Mouse (Mus musculus): ENCODE results near the gene Gfod2. TPM values are rescaled to one million over a fixed set of nuclear protein-coding genes. Genes with fewer than 3 reads are reported as not detected.

Gene Gfod2
- 19.2 and 21.0 TPM in 2 replicates for polyA plus RNA-seq (2015; fragmentation: Nextera tagmentation; extraction: Ambion mirVana)

- no peaks in the 10 kb centered on the region for H3K9me3 ChIP-seq (replicated peaks; ENCODE audit: low read length)
Observed at GRCm38 (mm10) chr8:105758277-105759108, at the start of gene Gfod2. Gfod2 (minus strand) TSS chr8:105758664.

GRCm38 (mm10) chr8:105807766-105808165, 49.3 kb upstream of the Gfod2 start:
- Histone ChIP-seq H3K9ac (ENCODE audit: low read depth, low read length) (no peak overlapping the region), H3K9me3 (replicated peaks; ENCODE audit: low read length) (no peaks in the 10 kb centered on the region), H3K4me3 (replicated peaks; ENCODE audit: low read depth, low read length) (no peak overlapping the region), H3K36me3 (ENCODE audit: insufficient read depth, low read length) (no peaks in the 10 kb centered on the region), H3K4me2 (ENCODE audit: low read length) (no peak overlapping the region), H3K4me1 (replicated peaks; ENCODE audit: insufficient read depth, low read length) (0 out of 2 replicates have a peak, but pooled peaks cover 6% of the 10 kb centered on the region), H3K27me3 (ENCODE audit: insufficient read depth, low read length) (no peaks in the 10 kb centered on the region), H3K27ac (peak overlapping the region; percentile 0; the same call in 1 of the 2 replicates)
- TF ChIP-seq CTCF (IDR thresholded peaks at IDR 0.05; ENCODE audit: low read depth) = no peak
- 50% methylated on average over 5 of the region's 5 CpGs for WGBS
- DNase-seq (ENCODE audit: low spot score) (peak; percentile 29), ATAC-seq (replicated peaks; ENCODE audit: low FRiP score, low read depth) (no peak)

More at GRCm38 (mm10) chr8:105758277-105759108, at the start of gene Gfod2:
- ATAC-seq (replicated peaks; ENCODE audit: low FRiP score, low read depth) (peak; percentile 97), DNase-seq (ENCODE audit: low spot score) (peak; percentile 98)
- H3K4me1 ChIP-seq (replicated peaks; ENCODE audit: insufficient read depth, low read length) = 0 out of 2 replicates have a peak, but pooled peaks cover 6% of the 10 kb centered on the region
- peak within 1 kb of the TSS; percentile 90 for H3K4me3 ChIP-seq (replicated peaks; ENCODE audit: low read depth, low read length)
- H3K36me3 ChIP-seq (ENCODE audit: insufficient read depth, low read length) = no peaks in the 10 kb centered on the region
- H3K4me2 ChIP-seq (ENCODE audit: low read length) = peak within 1 kb of the TSS; percentile 69
- peak within 1 kb of the TSS; percentile 66 for H3K9ac ChIP-seq (ENCODE audit: low read depth, low read length)
- peak; percentile 37 for TF ChIP-seq CTCF (IDR thresholded peaks at IDR 0.05; ENCODE audit: low read depth)
- H3K27me3 ChIP-seq (ENCODE audit: insufficient read depth, low read length) = no peaks in the 10 kb centered on the region
- WGBS = 3% methylated on average over 55 of the region's 57 CpGs
- H3K27ac ChIP-seq = peak within 1 kb of the TSS; percentile 85

DNA sequence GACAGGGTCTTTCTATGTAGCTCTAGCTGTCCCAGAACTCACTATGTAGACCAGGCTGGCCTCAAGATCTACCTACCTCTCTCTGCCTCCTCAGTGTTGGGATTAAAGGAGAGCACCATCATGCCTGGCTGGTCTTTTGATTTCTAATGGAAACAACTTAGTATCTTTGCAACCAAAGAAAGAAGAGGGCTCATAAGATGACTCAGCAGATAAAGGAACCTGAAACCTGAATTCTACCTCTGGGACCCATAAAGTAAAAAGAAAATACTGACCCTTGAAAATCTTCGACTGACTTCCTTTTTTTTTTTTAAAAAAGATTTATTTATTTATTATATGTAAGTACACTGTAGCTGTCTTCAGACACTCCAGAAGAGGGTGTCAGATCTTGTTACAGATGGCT, 47.5 kb upstream of the Gfod2 start:
- Histone ChIP-seq H3K4me1 (replicated peaks; ENCODE audit: insufficient read depth, low read length) (0 out of 2 replicates have a peak, but pooled peaks cover 6% of the 10 kb centered on the region), H3K36me3 (ENCODE audit: insufficient read depth, low read length) (no peaks in the 10 kb centered on the region), H3K9me3 (replicated peaks; ENCODE audit: low read length) (no peaks in the 10 kb centered on the region), H3K4me3 (replicated peaks; ENCODE audit: low read depth, low read length) (no peak overlapping the region), H3K4me2 (ENCODE audit: low read length) (no peak overlapping the region), H3K27me3 (ENCODE audit: insufficient read depth, low read length) (no peaks in the 10 kb centered on the region), H3K27ac (no peak overlapping the region), H3K9ac (ENCODE audit: low read depth, low read length) (no peak overlapping the region)
- ATAC-seq (replicated peaks; ENCODE audit: low FRiP score, low read depth) (no peak), DNase-seq (ENCODE audit: low spot score) (no peak)
- WGBS = 47% methylated on average over 1 of the region's 1 CpGs
- TF ChIP-seq CTCF (IDR thresholded peaks at IDR 0.05; ENCODE audit: low read depth) = no peak

DNA sequence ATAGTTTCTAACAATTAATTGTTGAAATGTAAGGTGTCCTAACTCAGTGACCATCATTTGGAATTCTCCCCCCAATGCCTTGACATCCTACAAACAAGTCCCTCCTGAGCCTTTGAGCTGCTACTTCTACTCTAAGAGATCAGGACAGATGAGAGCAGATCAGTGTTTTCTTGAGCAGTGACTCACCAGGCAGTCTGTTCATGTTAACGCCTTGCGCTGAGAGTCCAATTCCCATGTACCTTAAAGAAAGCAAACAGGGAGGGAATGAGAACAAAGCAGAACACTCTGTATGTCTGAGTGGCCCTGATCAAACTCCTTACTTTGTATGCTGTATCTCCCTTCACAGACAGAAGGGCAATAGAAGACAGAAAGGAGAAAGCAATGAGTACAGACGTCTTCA, 46.9 kb upstream of the Gfod2 start:
- no peak for TF ChIP-seq CTCF (IDR thresholded peaks at IDR 0.05; ENCODE audit: low read depth)
- Histone ChIP-seq H3K4me1 (replicated peaks; ENCODE audit: insufficient read depth, low read length) (0 out of 2 replicates have a peak, but pooled peaks cover 6% of the 10 kb centered on the region), H3K4me2 (ENCODE audit: low read length) (no peak overlapping the region), H3K27ac (0 out of 2 replicates have a peak overlapping the region, but pooled peaks have one; percentile 57), H3K27me3 (ENCODE audit: insufficient read depth, low read length) (no peaks in the 10 kb centered on the region), H3K9me3 (replicated peaks; ENCODE audit: low read length) (no peaks in the 10 kb centered on the region), H3K4me3 (replicated peaks; ENCODE audit: low read depth, low read length) (no peak overlapping the region), H3K9ac (ENCODE audit: low read depth, low read length) (no peak overlapping the region), H3K36me3 (ENCODE audit: insufficient read depth, low read length) (no peaks in the 10 kb centered on the region)
- ATAC-seq (replicated peaks; ENCODE audit: low FRiP score, low read depth) (no peak), DNase-seq (ENCODE audit: low spot score) (no peak)
- WGBS = 72% methylated on average over 3 of the region's 3 CpGs

DNA sequence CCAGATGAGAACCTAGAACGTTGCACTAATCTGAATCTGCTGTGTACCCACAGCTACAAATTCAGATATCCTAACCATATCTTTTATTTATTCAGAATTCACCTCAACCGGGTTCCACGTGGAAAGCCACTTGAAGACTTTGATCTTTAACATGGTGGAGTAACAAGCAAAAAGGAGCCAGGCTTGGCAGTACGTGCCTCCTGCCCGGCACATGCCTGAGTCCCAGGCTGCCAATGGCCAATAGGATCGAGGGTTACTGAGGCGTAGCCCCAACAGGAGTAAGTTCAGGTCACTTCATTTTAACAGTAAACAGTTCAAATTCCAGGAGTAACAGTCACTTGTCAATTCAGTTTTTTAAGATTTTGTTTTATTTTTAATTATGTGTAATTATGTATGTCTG, 46.3 kb upstream of the Gfod2 start:
- WGBS = 63% methylated on average over 7 of the region's 7 CpGs
- H3K27ac ChIP-seq = peak overlapping the region; percentile 57
- peak; percentile 80; the same call in 1 of the 2 replicates for ATAC-seq (replicated peaks; ENCODE audit: low FRiP score, low read depth)

GRCm38 (mm10) chr8:105801153-105801904, 42.9 kb upstream of the Gfod2 start:
- DNase-seq (ENCODE audit: low spot score) = no peak
- no peaks in the 10 kb centered on the region for H3K27me3 ChIP-seq (ENCODE audit: insufficient read depth, low read length)
- no peak for TF ChIP-seq CTCF (IDR thresholded peaks at IDR 0.05; ENCODE audit: low read depth)

More for the DNA sequence above, 46.3 kb upstream of the Gfod2 start:
- Histone ChIP-seq H3K27me3 (ENCODE audit: insufficient read depth, low read length) (no peaks in the 10 kb centered on the region), H3K4me3 (replicated peaks; ENCODE audit: low read depth, low read length) (no peak overlapping the region), H3K9ac (ENCODE audit: low read depth, low read length) (no peak overlapping the region), H3K9me3 (replicated peaks; ENCODE audit: low read length) (no peaks in the 10 kb centered on the region), H3K4me1 (replicated peaks; ENCODE audit: insufficient read depth, low read length) (0 out of 2 replicates have a peak, but pooled peaks cover 6% of the 10 kb centered on the region), H3K36me3 (ENCODE audit: insufficient read depth, low read length) (no peaks in the 10 kb centered on the region), H3K4me2 (ENCODE audit: low read length) (no peak overlapping the region)
- DNase-seq (ENCODE audit: low spot score) = no peak
- no peak for TF ChIP-seq CTCF (IDR thresholded peaks at IDR 0.05; ENCODE audit: low read depth)

More at GRCm38 (mm10) chr8:105801153-105801904, 42.9 kb upstream of the Gfod2 start:
- H3K9ac ChIP-seq (ENCODE audit: low read depth, low read length) = no peak overlapping the region
- H3K9me3 ChIP-seq (replicated peaks; ENCODE audit: low read length) = no peaks in the 10 kb centered on the region
- 88% methylated on average over 6 of the region's 6 CpGs for WGBS
- peaks cover 11% of the 10 kb centered on the region; the same call in 1 of the 2 replicates for H3K4me1 ChIP-seq (replicated peaks; ENCODE audit: insufficient read depth, low read length)
- no peak overlapping the region for H3K4me3 ChIP-seq (replicated peaks; ENCODE audit: low read depth, low read length)
- H3K27ac ChIP-seq = no peak overlapping the region
- no peak for ATAC-seq (replicated peaks; ENCODE audit: low FRiP score, low read depth)
- H3K4me2 ChIP-seq (ENCODE audit: low read length) = no peak overlapping the region
- no peaks in the 10 kb centered on the region for H3K36me3 ChIP-seq (ENCODE audit: insufficient read depth, low read length)

All from kidney, postnatal 0 days (tissue).